Mouse (Mus musculus) neural tube, embryonic 15.5 days (tissue): Measurements from ENCODE around the gene Zfp286. TPM values are rescaled to one million over a fixed set of nuclear protein-coding genes. Genes with fewer than 3 reads are reported as not detected.

ENCODE experiments used
- polyA plus RNA-seq: library from polyadenylated mRNA; unstranded; fragments of >200 nt; fragmentation: Nextera tagmentation; extraction: Ambion mirVana; gene quantifications from 2 replicates; pipeline ENCODE4 v1.2.1, GENCODE M21; 2015

The Zfp286 gene
- polyA plus RNA-seq, 1 experiment from 2014 or later = 25.0 TPM

Other genes with a start within 250 kb of the Zfp286 start
- gene Ubb, start 238.3 kb downstream of the Zfp286 start, polyA plus RNA-seq = 4,120 and 4,434 TPM in 2 replicates
- 32.3 and 32.9 TPM in 2 replicates for gene Trpv2, start 215.0 kb downstream of the Zfp286 start, polyA plus RNA-seq
- gene Lrrc75a, start 140.9 kb downstream of the Zfp286 start, polyA plus RNA-seq = 8.2 and 8.5 TPM in 2 replicates
- gene Mmgt2, start 140.8 kb downstream of the Zfp286 start, polyA plus RNA-seq = 23.2 and 30.8 TPM in 2 replicates
- gene Zfp287, start 57.6 kb downstream of the Zfp286 start, polyA plus RNA-seq = 16.5 and 18.0 TPM in 2 replicates
- gene Gm10428, start 36.4 kb downstream of the Zfp286 start, polyA plus RNA-seq = not detected in 2 replicates
- gene Trim16, start 30.8 kb upstream of the Zfp286 start, polyA plus RNA-seq = 9.5 and 11.9 TPM in 2 replicates
- 0.19 and 0.55 TPM in 2 replicates for gene Fbxw10, start 57.6 kb upstream of the Zfp286 start, polyA plus RNA-seq
- 54.0 and 55.4 TPM in 2 replicates for gene Tvp23b, start 90.0 kb upstream of the Zfp286 start, polyA plus RNA-seq
- not detected in 2 replicates for gene Cdrt4, start 161.7 kb upstream of the Zfp286 start, polyA plus RNA-seq